Mouse (Mus musculus) cerebellum, adult 2 months (tissue): ENCODE measurements around the gene Stk4.

Experiments
- CTCF ChIP-seq: fragments of 200-500 bp; IDR thresholded peaks from 2 replicates; pipeline ENCODE4 v1.5.1; 2011; ENCODE audit warnings: low read depth, mild to moderate bottlenecking, control low read depth, low read length, moderate library complexity, borderline replicate concordance; ENCODE audit not compliant: insufficient read depth
- POLR2A ChIP-seq: fragments of 200-500 bp; IDR thresholded peaks from 2 replicates; pipeline ENCODE4 v1.6.1; 2011; ENCODE audit warnings: low read length, control low read depth, borderline replicate concordance; ENCODE audit not compliant: insufficient read depth

- TF ChIP-seq POLR2A (no peak), CTCF (no peak)
Measured at GRCm38 (mm10) chr2:164182692-164183255, 112.7 kb downstream of the Stk4 start, which contains the start of gene Wfdc5.
